Mouse (Mus musculus) neural tube, embryonic 15.5 days (tissue): ENCODE data around the gene Polr1d. TPM values are rescaled to one million over a fixed set of nuclear protein-coding genes. Genes with fewer than 3 reads are reported as not detected.

Experiments used
- ATAC-seq: fragments of 200-750 bp; cut with Nextera tagmentation; 2 replicates; pipeline ENCODE4 v1.8.0; 2017; ENCODE audit warnings: mild to moderate bottlenecking, moderate TSS enrichment, moderate library complexity; ENCODE audit not compliant: low FRiP score
- H3K27ac ChIP-seq: fragments of 300-500 bp; sonication (generic); replicated peaks from 2 replicates; pipeline ENCODE4 v1.5.1; 2015; ENCODE audit warnings: mild to moderate bottlenecking, inconsistent platforms
- H3K27me3 ChIP-seq: fragments of 300-500 bp; sonication (generic); replicated peaks from 2 replicates; pipeline ENCODE4 v1.6.1; 2015; ENCODE audit warnings: inconsistent platforms
- H3K36me3 ChIP-seq: fragments of 300-500 bp; sonication (generic); 2 replicates; pipeline ENCODE4 v1.6.1; 2015; ENCODE audit warnings: inconsistent platforms
- H3K4me1 ChIP-seq: fragments of 300-500 bp; sonication (generic); 2 replicates; pipeline ENCODE4 v1.6.1; 2015; ENCODE audit warnings: inconsistent platforms
- H3K4me2 ChIP-seq: fragments of 300-500 bp; sonication (generic); 2 replicates; pipeline ENCODE4 v1.6.1; 2015; ENCODE audit warnings: inconsistent platforms, mild to moderate bottlenecking, moderate library complexity
- H3K4me3 ChIP-seq: fragments of 300-500 bp; sonication (generic); replicated peaks from 2 replicates; pipeline ENCODE4 v1.5.1; 2015; ENCODE audit warnings: mild to moderate bottlenecking, inconsistent platforms
- H3K9ac ChIP-seq: fragments of 300-500 bp; sonication (generic); replicated peaks from 2 replicates; pipeline ENCODE4 v1.6.1; 2015; ENCODE audit warnings: mild to moderate bottlenecking, inconsistent platforms
- H3K9me3 ChIP-seq: fragments of 300-500 bp; sonication (generic); replicated peaks from 2 replicates; pipeline ENCODE4 v1.6.1; 2016; ENCODE audit warnings: inconsistent platforms
- WGBS: fragments of 180-500 bp; shearing (Covaris S2); methylation state at CpG from one replicate; pipeline ENCODE4 v1.1.7; 2015; ENCODE audit warnings: mixed read lengths; 5-methylcytosine and 5-hydroxymethylcytosine counted together
- polyA plus RNA-seq: library from polyadenylated mRNA; unstranded; fragments of >200 nt; fragmentation: Nextera tagmentation; extraction: Ambion mirVana; gene quantifications from 2 replicates; pipeline ENCODE4 v1.2.1, GENCODE M21; 2015

Gene Polr1d
- polyA plus RNA-seq, 1 experiment from 2014 or later, result 106 TPM

- H3K27me3 ChIP-seq, result peaks cover 15% of the 10 kb centered on the region
- 98% methylated on average over 6 of the region's 6 CpGs for WGBS
- ATAC-seq, result no peak
Measured at GRCm38 (mm10) chr5:147159320-147159719, 82.5 kb downstream of the Polr1d start.

GRCm38 (mm10) chr5:147159792-147160191 lies 82.9 kb downstream of the Polr1d start:
- ATAC-seq, result no peak
- H3K4me3 ChIP-seq, result no peak overlapping the region
- 91% methylated on average over 2 of the region's 2 CpGs for WGBS

More at GRCm38 (mm10) chr5:147159320-147159719, 82.5 kb downstream of the Polr1d start:
- H3K36me3 ChIP-seq, result no peaks in the 10 kb centered on the region
- H3K9ac ChIP-seq, result no peak overlapping the region
- no peak overlapping the region for H3K27ac ChIP-seq
- H3K9me3 ChIP-seq, result no peaks in the 10 kb centered on the region
- H3K4me3 ChIP-seq, result no peak overlapping the region
- H3K4me2 ChIP-seq, result no peak overlapping the region
- peaks cover 17% of the 10 kb centered on the region for H3K4me1 ChIP-seq

More at GRCm38 (mm10) chr5:147159792-147160191, 82.9 kb downstream of the Polr1d start:
- Histone ChIP-seq H3K4me1 (peaks cover 13% of the 10 kb centered on the region), H3K9me3 (no peaks in the 10 kb centered on the region), H3K27me3 (peaks cover 15% of the 10 kb centered on the region), H3K4me2 (no peak overlapping the region), H3K27ac (no peak overlapping the region), H3K36me3 (no peaks in the 10 kb centered on the region), H3K9ac (no peak overlapping the region)

Other genes starting within 250 kb of the Polr1d start
- 337 and 386 TPM in 2 replicates for gene Rpl21, start 244.2 kb upstream of the Polr1d start, polyA plus RNA-seq
- gene Rasl11a, start 232.0 kb upstream of the Polr1d start, polyA plus RNA-seq, result 12.7 and 15.2 TPM in 2 replicates
- 107 and 115 TPM in 2 replicates for gene Gtf3a, start 128.4 kb upstream of the Polr1d start, polyA plus RNA-seq
- gene Mtif3, start 113.2 kb upstream of the Polr1d start, polyA plus RNA-seq, result 25.7 and 31.7 TPM in 2 replicates
- gene Lnx2, start 464 bp upstream of the Polr1d start, polyA plus RNA-seq, result 4.2 and 6.5 TPM in 2 replicates
- 1.3 and 2.1 TPM in 2 replicates for gene Gsx1, start 111.6 kb downstream of the Polr1d start, polyA plus RNA-seq
- gene Pdx1, start 192.9 kb downstream of the Polr1d start, polyA plus RNA-seq, result not detected in 2 replicates
- gene Cdx2, start 230.2 kb downstream of the Polr1d start, polyA plus RNA-seq, result 3.1 TPM in 1 of 2 replicates, not detected in the other
- gene Urad, start 245.4 kb downstream of the Polr1d start, polyA plus RNA-seq, result 0.24 TPM in 1 of 2 replicates, not detected in the other